ENCODE assay signal across 10 mouse cellular contexts in the genomic region with DNA sequence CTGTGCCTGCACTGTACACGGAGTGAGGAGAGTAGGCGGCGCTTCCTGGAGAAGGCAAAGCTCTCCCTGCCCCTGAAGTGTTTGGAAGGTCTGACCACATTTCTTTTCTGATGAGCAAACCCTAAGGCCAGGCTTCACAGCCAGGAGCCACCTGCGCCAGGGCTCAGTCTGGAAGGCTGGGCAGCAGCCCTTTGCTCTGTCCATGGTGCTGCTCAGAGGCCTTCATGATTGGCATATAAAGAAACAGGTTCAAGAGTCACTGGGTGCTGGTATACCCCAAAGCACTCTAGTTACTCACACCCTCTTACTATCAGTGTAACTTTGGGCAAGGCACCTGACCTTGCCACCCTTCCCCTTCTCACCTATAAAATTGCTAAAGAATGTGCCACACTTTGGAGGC.
DNase-seq lines count a peak whose midpoint lies in the region; ATAC-seq and TF ChIP-seq lines count a peak whose summit lies in the region.
"Had no signal": no experiment of that assay in that cellular context is flagged by ENCODE, and none has a peak within 500 bp of the region (broad histone marks: within the 10 kb centered on the region; RNA-seq: fewer than 3 reads in every experiment).

No protein-coding gene starts in this region.

- no peak for TF ChIP-seq CTCF in hindbrain, postnatal 0 days (IDR thresholded peaks at IDR 0.05; ENCODE audit: low read depth)

- H3K36me3 ChIP-seq in hindbrain, embryonic 11.5 days (ENCODE audit: control insufficient read depth, insufficient read depth, low read length), result no peaks in the 10 kb centered on the region
- no peaks in the 10 kb centered on the region for H3K36me3 ChIP-seq in hindbrain, postnatal 0 days (ENCODE audit: insufficient read depth, low read length)

- H3K4me1 ChIP-seq in hindbrain, embryonic 11.5 days (replicated peaks; ENCODE audit: control insufficient read depth, insufficient read depth, low read length), result no peaks in the 10 kb centered on the region
- no peaks in the 10 kb centered on the region for H3K4me1 ChIP-seq in hindbrain, postnatal 0 days (ENCODE audit: insufficient read depth, low read length)

- ATAC-seq in hindbrain, embryonic 11.5 days (ENCODE audit: low FRiP score), result no peak
- ATAC-seq in hindbrain, postnatal 0 days, result no peak

- no peak overlapping the region for H3K9ac ChIP-seq in hindbrain, embryonic 11.5 days (ENCODE audit: low read depth, low read length)
- H3K9ac ChIP-seq in hindbrain, postnatal 0 days (replicated peaks; ENCODE audit: low read length), result no peak overlapping the region

- no peak overlapping the region for H3K27ac ChIP-seq in hindbrain, embryonic 11.5 days (ENCODE audit: low read depth, low read length)
- no peak overlapping the region for H3K27ac ChIP-seq in hindbrain, postnatal 0 days
- H3K27ac ChIP-seq: macrophage had no signal

- 27% methylated on average over 4 of the region's 4 CpGs for WGBS in hindbrain, embryonic 11.5 days
- 46% methylated on average over 4 of the region's 4 CpGs for WGBS in hindbrain, postnatal 0 days

- no peaks in the 10 kb centered on the region for H3K27me3 ChIP-seq in hindbrain, embryonic 11.5 days (ENCODE audit: control insufficient read depth, insufficient read depth, low read length)
- H3K27me3 ChIP-seq in hindbrain, postnatal 0 days (ENCODE audit: insufficient read depth, low read length), result no peaks in the 10 kb centered on the region

- no peaks in the 10 kb centered on the region for H3K9me3 ChIP-seq in hindbrain, embryonic 11.5 days (ENCODE audit: control insufficient read depth, low read length)
- no peaks in the 10 kb centered on the region for H3K9me3 ChIP-seq in hindbrain, postnatal 0 days (ENCODE audit: low read length)

- no peak overlapping the region for H3K4me2 ChIP-seq in hindbrain, embryonic 11.5 days (replicated peaks; ENCODE audit: low read depth, low read length)
- H3K4me2 ChIP-seq in hindbrain, postnatal 0 days (ENCODE audit: low read depth, low read length), result no peak overlapping the region

- DNase-seq in hindbrain, embryonic 11.5 days (ENCODE audit: low spot score), result peak; percentile 37
- no peak for DNase-seq in hindbrain, postnatal 0 days (ENCODE audit: low spot score)
- DNase-seq in urinary bladder, postnatal 14 days (ENCODE audit: low spot score), result peak; percentile 10
- DNase-seq in urinary bladder, postnatal 36 days (ENCODE audit: low spot score in 2 of 2), result no peak
- peak; percentile 29 for DNase-seq in embryo, embryonic 9.5 days (ENCODE audit: extremely low spot score)
- DNase-seq in yolk sac, embryonic 10.5 days (ENCODE audit: low spot score), result peak; percentile 17
- no peak for DNase-seq in spleen, postnatal 10 days (ENCODE audit: low spot score in 2 of 2)
- DNase-seq in cerebellum, adult 9-11 months, result no peak
- DNase-seq: layer of hippocampus, adult 9-11 months had no signal

- H3K4me3 ChIP-seq in hindbrain, embryonic 11.5 days (ENCODE audit: low read depth, low read length), result no peak overlapping the region
- no peak overlapping the region for H3K4me3 ChIP-seq in hindbrain, postnatal 0 days (ENCODE audit: low read length)

Comparison
In these comparisons a context has a peak if more than half of its experiments do, and no peak if none do; other contexts are left out.
1. DNase-seq: peak in hindbrain, embryonic 11.5 days (single experiment), urinary bladder, postnatal 14 days (single experiment), embryo, embryonic 9.5 days (single experiment) and yolk sac, embryonic 10.5 days (single experiment); none in hindbrain, postnatal 0 days (single experiment), urinary bladder, postnatal 36 days (0 of 2), spleen, postnatal 10 days (0 of 2) and cerebellum, adult 9-11 months (single experiment).